Mouse (Mus musculus) intestine, embryonic 14.5 days (tissue): ENCODE data around the gene H2afj. TPM values are rescaled to one million over a fixed set of nuclear protein-coding genes. Genes with fewer than 3 reads are reported as not detected.
A peak's percentile ranks its signal among the peaks of the same experiment; 100 is the strongest.

Experiments used
- ATAC-seq: fragments of 200-750 bp; cut with Nextera tagmentation; replicated peaks from 2 replicates; pipeline ENCODE4 v1.8.0; 2017; ENCODE audit warnings: low read depth, moderate number of reproducible peaks, moderate TSS enrichment, moderate library complexity; ENCODE audit not compliant: low FRiP score, low TSS enrichment
- DNase-seq: peaks from one replicate; pipeline ENCODE4 v3.0.0-alpha.2; 2018; ENCODE audit warnings: low spot score
- H3K27ac ChIP-seq: fragments of 300-500 bp; sonication (generic); 2 replicates; pipeline ENCODE4 v1.5.1; 2014; ENCODE audit warnings: low read depth, mild to moderate bottlenecking, control low read depth
- H3K27me3 ChIP-seq: fragments of 300-500 bp; sonication (generic); replicated peaks from 2 replicates; pipeline ENCODE4 v1.6.1; 2014; ENCODE audit warnings: low read length, control low read depth; ENCODE audit not compliant: control insufficient read depth, insufficient read depth
- H3K36me3 ChIP-seq: fragments of 300-500 bp; sonication (generic); 2 replicates; pipeline ENCODE4 v1.6.1; 2014; ENCODE audit warnings: low read length, control low read depth; ENCODE audit not compliant: control insufficient read depth, insufficient read depth
- H3K4me1 ChIP-seq: fragments of 300-500 bp; sonication (generic); replicated peaks from 2 replicates; pipeline ENCODE4 v1.6.1; 2014; ENCODE audit warnings: low read length, control low read depth, mixed read lengths; ENCODE audit not compliant: control insufficient read depth, insufficient read depth
- H3K4me2 ChIP-seq: fragments of 300-500 bp; sonication (generic); 2 replicates; pipeline ENCODE4 v1.6.1; 2014; ENCODE audit warnings: low read length
- H3K4me3 ChIP-seq: fragments of 300-500 bp; sonication (generic); 2 replicates; pipeline ENCODE4 v1.5.1; 2014; ENCODE audit warnings: low read depth, low read length, control low read depth, mixed read lengths
- H3K9ac ChIP-seq: fragments of 300-500 bp; sonication (generic); 2 replicates; pipeline ENCODE4 v1.6.1; 2014; ENCODE audit warnings: mild to moderate bottlenecking, low read length
- H3K9me3 ChIP-seq: fragments of 300-500 bp; sonication (generic); 2 replicates; pipeline ENCODE4 v1.6.1; 2016; ENCODE audit warnings: low read length, control low read depth; ENCODE audit not compliant: control insufficient read depth
- WGBS: fragments of 180-500 bp; shearing (Covaris S2); extraction: QIAGEN DNeasy Blood & Tissue Kit; methylation state at CpG from one replicate; pipeline ENCODE4 v1.1.7; 2014; 5-methylcytosine and 5-hydroxymethylcytosine counted together
- polyA plus RNA-seq: library from polyadenylated mRNA; unstranded; fragments of >200 nt; fragmentation: Nextera tagmentation; extraction: Ambion mirVana; gene quantifications from 2 replicates; pipeline ENCODE4 v1.2.1, GENCODE M21; 2014

H2afj gene
- polyA plus RNA-seq, 1 experiment from 2014 or later, result 182 TPM

GRCm38 (mm10) chr6:136809673-136810072 is 1.6 kb downstream of the H2afj start:
- no peaks in the 10 kb centered on the region for H3K9me3 ChIP-seq
- H3K27me3 ChIP-seq, result no peaks in the 10 kb centered on the region
- ATAC-seq (no peak), DNase-seq (peak; percentile 50)
- H3K9ac ChIP-seq, result peak overlapping the region; percentile 65; the same call in 1 of the 2 replicates
- peaks cover 31% of the 10 kb centered on the region for H3K36me3 ChIP-seq
- H3K27ac ChIP-seq, result no peak overlapping the region
- peak overlapping the region; percentile 96 for H3K4me2 ChIP-seq
- H3K4me3 ChIP-seq, result peak overlapping the region; percentile 76; the same call in 1 of the 2 replicates
- H3K4me1 ChIP-seq, result peaks cover 22% of the 10 kb centered on the region
- WGBS, result 76% methylated on average over 13 of the region's 13 CpGs

GRCm38 (mm10) chr6:136811196-136811595 is 3.2 kb downstream of the H2afj start:
- WGBS, result 85% methylated on average over 10 of the region's 10 CpGs
- Histone ChIP-seq H3K4me3 (no peak overlapping the region), H3K9ac (no peak overlapping the region), H3K9me3 (no peaks in the 10 kb centered on the region), H3K4me1 (peaks cover 17% of the 10 kb centered on the region), H3K27me3 (no peaks in the 10 kb centered on the region), H3K27ac (no peak overlapping the region), H3K36me3 (peaks cover 45% of the 10 kb centered on the region), H3K4me2 (no peak overlapping the region)
- no peak for ATAC-seq
- DNase-seq, result peak; percentile 53

DNA sequence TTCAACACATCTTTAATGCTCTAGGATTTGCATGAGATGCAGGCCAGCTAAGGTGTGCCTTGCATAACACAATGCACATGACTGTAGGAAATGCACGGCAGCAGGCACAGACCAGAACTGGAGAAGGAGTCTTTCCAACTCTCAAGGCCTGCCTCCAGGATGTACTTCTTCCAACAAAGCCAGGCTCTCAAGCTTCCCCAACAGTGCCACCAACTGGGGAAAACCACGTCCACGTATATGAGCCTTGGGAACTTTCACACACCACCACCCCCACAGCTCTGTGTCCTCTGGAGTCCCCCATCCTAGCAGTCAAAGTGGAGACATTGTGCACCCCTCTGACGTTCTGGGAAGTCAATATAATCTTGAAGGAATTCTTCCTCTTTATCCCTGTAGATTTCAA is 5.1 kb downstream of the H2afj start:
- H3K4me2 ChIP-seq, result no peak overlapping the region
- no peak overlapping the region for H3K9ac ChIP-seq
- H3K27me3 ChIP-seq, result no peaks in the 10 kb centered on the region
- peak; percentile 53 for DNase-seq
- 45% methylated on average over 4 of the region's 4 CpGs for WGBS
- peaks cover 14% of the 10 kb centered on the region; the same call in 1 of the 2 replicates for H3K4me1 ChIP-seq
- H3K36me3 ChIP-seq, result peaks cover 64% of the 10 kb centered on the region
- no peak overlapping the region for H3K27ac ChIP-seq
- H3K9me3 ChIP-seq, result no peaks in the 10 kb centered on the region
- H3K4me3 ChIP-seq, result no peak overlapping the region
- ATAC-seq, result no peak

DNA sequence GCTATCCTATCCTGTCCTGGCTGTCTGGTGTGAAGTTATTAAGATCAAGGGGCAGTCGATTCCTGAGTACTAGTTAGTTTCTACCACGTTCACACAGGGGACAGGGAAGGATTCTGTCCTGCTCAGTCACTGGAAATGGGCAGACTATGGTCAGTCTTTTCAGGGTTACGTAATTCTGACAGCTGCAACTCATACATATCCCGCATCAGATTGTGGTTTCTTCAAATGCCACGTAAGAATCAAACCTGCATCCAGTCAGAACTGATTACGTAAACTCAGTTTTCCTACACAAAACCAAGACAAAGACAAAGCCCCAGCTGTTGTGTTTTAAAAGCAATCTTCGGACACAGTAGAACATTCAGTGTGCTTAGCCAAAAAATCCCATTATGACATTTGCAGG is 7.3 kb downstream of the H2afj start:
- Histone ChIP-seq H3K4me2 (no peak overlapping the region), H3K9ac (no peak overlapping the region), H3K36me3 (peaks cover 87% of the 10 kb centered on the region), H3K27ac (no peak overlapping the region), H3K9me3 (no peaks in the 10 kb centered on the region), H3K4me1 (peaks cover 3% of the 10 kb centered on the region; the same call in 1 of the 2 replicates), H3K27me3 (no peaks in the 10 kb centered on the region), H3K4me3 (no peak overlapping the region)
- DNase-seq (no peak), ATAC-seq (no peak)
- WGBS, result 95% methylated on average over 7 of the region's 7 CpGs

GRCm38 (mm10) chr6:136816826-136817225 is 8.8 kb downstream of the H2afj start:
- Histone ChIP-seq H3K4me3 (no peak overlapping the region), H3K4me2 (no peak overlapping the region), H3K9ac (no peak overlapping the region), H3K36me3 (peaks cover 99% of the 10 kb centered on the region), H3K27me3 (no peaks in the 10 kb centered on the region), H3K4me1 (no peaks in the 10 kb centered on the region), H3K9me3 (no peaks in the 10 kb centered on the region), H3K27ac (no peak overlapping the region)
- 95% methylated on average over 21 of the region's 21 CpGs for WGBS
- no peak for ATAC-seq
- DNase-seq, result no peak

GRCm38 (mm10) chr6:136817549-136817948 is 9.5 kb downstream of the H2afj start:
- H3K27me3 ChIP-seq, result no peaks in the 10 kb centered on the region
- no peak for DNase-seq
- WGBS, result 95% methylated on average over 3 of the region's 3 CpGs
- H3K27ac ChIP-seq, result no peak overlapping the region
- H3K9me3 ChIP-seq, result no peaks in the 10 kb centered on the region
- H3K9ac ChIP-seq, result no peak overlapping the region
- no peaks in the 10 kb centered on the region for H3K4me1 ChIP-seq
- no peak overlapping the region for H3K4me3 ChIP-seq
- H3K4me2 ChIP-seq, result no peak overlapping the region
- H3K36me3 ChIP-seq, result peaks cover 99% of the 10 kb centered on the region
- no peak for ATAC-seq

DNA sequence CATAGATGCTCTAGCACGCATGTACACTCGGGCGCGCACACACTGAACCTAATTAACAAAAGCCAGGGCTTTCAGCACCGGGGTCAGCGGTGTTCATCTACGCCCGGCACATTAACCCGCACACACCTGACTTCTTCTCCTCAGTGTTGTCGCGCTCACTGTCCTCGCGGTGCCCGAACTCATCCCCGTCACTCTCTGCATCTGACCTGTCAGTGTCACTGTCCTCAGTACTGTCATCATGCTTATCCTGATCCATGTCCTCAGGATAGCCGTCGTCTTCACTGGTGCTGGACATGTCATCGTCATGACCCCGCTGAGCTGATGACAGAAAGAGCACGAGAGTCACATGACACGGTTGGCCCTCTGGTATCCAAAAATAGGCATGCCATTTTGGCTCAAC is 12.3 kb downstream of the H2afj start:
- H3K27ac ChIP-seq, result no peak overlapping the region

GRCm38 (mm10) chr6:136821086-136821485 is 13.0 kb downstream of the H2afj start:
- no peaks in the 10 kb centered on the region for H3K9me3 ChIP-seq

More for the DNA sequence above, 12.3 kb downstream of the H2afj start:
- no peak overlapping the region for H3K4me2 ChIP-seq
- H3K4me1 ChIP-seq, result no peaks in the 10 kb centered on the region
- no peaks in the 10 kb centered on the region for H3K9me3 ChIP-seq
- H3K4me3 ChIP-seq, result no peak overlapping the region
- no peak overlapping the region for H3K9ac ChIP-seq
- H3K36me3 ChIP-seq, result peaks cover 96% of the 10 kb centered on the region
- ATAC-seq (no peak), DNase-seq (no peak)
- H3K27me3 ChIP-seq, result no peaks in the 10 kb centered on the region
- 98% methylated on average over 21 of the region's 21 CpGs for WGBS

DNA sequence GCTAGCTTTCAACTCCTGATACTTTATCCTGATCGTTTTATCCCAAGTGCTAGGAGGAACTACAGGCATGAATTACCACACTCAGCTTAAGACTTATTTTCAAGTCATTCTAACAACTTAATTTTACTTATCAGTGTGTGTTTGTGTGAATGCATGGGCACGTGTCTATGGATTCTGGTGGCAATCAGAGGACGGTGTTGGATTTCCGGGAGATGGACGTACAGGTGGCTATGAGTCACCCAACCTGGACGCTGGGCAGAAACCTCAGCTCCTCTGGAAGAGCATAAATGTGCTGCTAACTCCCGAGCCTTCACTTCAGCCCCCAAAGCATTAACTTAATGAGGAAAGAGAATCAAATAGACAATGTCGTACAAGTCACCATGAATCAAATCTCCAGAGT is 16.9 kb downstream of the H2afj start:
- Histone ChIP-seq H3K4me3 (no peak overlapping the region), H3K27me3 (no peaks in the 10 kb centered on the region), H3K27ac (no peak overlapping the region), H3K9me3 (no peaks in the 10 kb centered on the region), H3K4me2 (no peak overlapping the region), H3K36me3 (peaks cover 55% of the 10 kb centered on the region), H3K4me1 (peaks cover 7% of the 10 kb centered on the region; the same call in 1 of the 2 replicates), H3K9ac (no peak overlapping the region)
- 91% methylated on average over 8 of the region's 8 CpGs for WGBS
- no peak for DNase-seq
- no peak for ATAC-seq

More at GRCm38 (mm10) chr6:136821086-136821485, 13.0 kb downstream of the H2afj start:
- ATAC-seq, result no peak
- no peak overlapping the region for H3K4me2 ChIP-seq
- H3K4me1 ChIP-seq, result no peaks in the 10 kb centered on the region
- WGBS, result 94% methylated on average over 18 of the region's 18 CpGs
- H3K9ac ChIP-seq, result no peak overlapping the region
- DNase-seq, result no peak
- H3K36me3 ChIP-seq, result peaks cover 94% of the 10 kb centered on the region
- no peak overlapping the region for H3K4me3 ChIP-seq
- H3K27me3 ChIP-seq, result no peaks in the 10 kb centered on the region
- H3K27ac ChIP-seq, result no peak overlapping the region
